Mouse (Mus musculus): ENCODE measurements at regions not wholly inside any gene's neighbourhood (a gene's known extent, or its start where the extent isn't known, plus 50 kb on each side); places are given as distances from the start of the nearest gene placed in this dataset.
"Not testable (repeated sequence)": the region's sequence is repeated elsewhere in the genome, so short reads cannot be mapped to it uniquely, and the experiment has no call there.

DNA sequence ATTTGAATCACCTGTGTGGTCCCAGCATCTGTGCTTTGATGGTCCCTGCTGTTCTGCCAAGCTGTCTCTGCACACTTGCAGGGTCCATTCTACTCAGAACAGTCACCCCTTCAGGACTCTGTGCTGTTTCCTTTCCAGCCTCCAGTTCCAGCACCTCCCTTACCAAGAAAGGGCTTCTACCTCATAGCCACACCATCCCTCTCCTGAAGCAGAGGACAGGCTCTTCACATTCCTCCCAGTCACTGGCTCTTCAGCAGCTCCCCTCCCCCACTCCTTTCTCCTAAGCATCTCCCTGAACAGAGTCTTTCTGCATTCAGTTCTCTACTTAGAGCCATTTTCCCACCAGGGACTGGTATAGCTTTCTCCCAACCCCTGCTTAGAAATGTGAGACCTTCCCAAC, 128.4 kb downstream of the Dad1 start:
- H3K4me1 ChIP-seq (ENCODE audit: control insufficient read depth, insufficient read depth, low read length) = peaks cover 8% of the 10 kb centered on the region
- no peak overlapping the region for H3K27ac ChIP-seq (ENCODE audit: insufficient read depth, low read length)
- no peak overlapping the region for H3K4me3 ChIP-seq (ENCODE audit: insufficient read depth, low read length)
- TF ChIP-seq CTCF (IDR thresholded peaks at IDR 0.05; ENCODE audit: borderline replicate concordance, insufficient read depth, low read length) (no peak), POLR2A (IDR thresholded peaks at IDR 0.05; ENCODE audit: low read depth, low read length) (no peak)

DNA sequence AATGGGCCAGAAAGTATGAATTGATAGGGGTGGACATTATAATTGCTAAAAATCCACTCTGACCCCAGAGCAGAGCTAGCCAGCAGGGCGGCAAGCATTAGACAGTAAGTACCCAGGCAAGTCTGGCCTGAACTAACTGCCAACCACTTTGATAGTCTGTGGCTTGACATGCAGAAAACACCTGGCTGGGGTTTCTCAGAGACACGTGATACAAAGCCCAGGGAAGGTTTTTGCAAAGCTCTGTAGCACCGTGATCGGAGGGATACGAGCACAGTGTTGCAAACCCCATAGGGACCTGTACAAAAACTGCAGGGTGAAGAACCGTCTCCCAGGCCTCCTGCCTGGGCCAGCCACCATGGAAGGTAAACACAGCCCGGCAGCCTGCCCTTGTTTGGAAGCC, 131.9 kb downstream of the Dad1 start:
- H3K4me3 ChIP-seq (ENCODE audit: insufficient read depth, low read length) = no peak overlapping the region
- no peak overlapping the region for H3K27ac ChIP-seq (ENCODE audit: insufficient read depth, low read length)
- peaks cover 1% of the 10 kb centered on the region; the same call in 1 of the 2 replicates for H3K4me1 ChIP-seq (ENCODE audit: control insufficient read depth, insufficient read depth, low read length)
- TF ChIP-seq CTCF (IDR thresholded peaks at IDR 0.05; ENCODE audit: borderline replicate concordance, insufficient read depth, low read length) (no peak), POLR2A (IDR thresholded peaks at IDR 0.05; ENCODE audit: low read depth, low read length) (no peak)

- no peak overlapping the region for H3K27ac ChIP-seq (ENCODE audit: insufficient read depth, low read length)
- H3K4me3 ChIP-seq (ENCODE audit: insufficient read depth, low read length) = no peak overlapping the region
- TF ChIP-seq CTCF (IDR thresholded peaks at IDR 0.05; ENCODE audit: borderline replicate concordance, insufficient read depth, low read length) (no peak), POLR2A (IDR thresholded peaks at IDR 0.05; ENCODE audit: low read depth, low read length) (no peak)
- H3K4me1 ChIP-seq (ENCODE audit: control insufficient read depth, insufficient read depth, low read length) = no peaks in the 10 kb centered on the region; the same call in 1 of the 2 replicates
These were observed 132.6 kb downstream of the Dad1 start for GRCm38 (mm10) chr14:54121340-54121739.

GRCm38 (mm10) chr14:54120194-54120593, 133.7 kb downstream of the Dad1 start:
- Histone ChIP-seq H3K27ac (ENCODE audit: insufficient read depth, low read length) (no peak overlapping the region), H3K4me3 (ENCODE audit: insufficient read depth, low read length) (no peak overlapping the region), H3K4me1 (ENCODE audit: control insufficient read depth, insufficient read depth, low read length) (no peaks in the 10 kb centered on the region; the same call in 1 of the 2 replicates)
- TF ChIP-seq POLR2A (IDR thresholded peaks at IDR 0.05; ENCODE audit: low read depth, low read length) = no peak
- no peak for TF ChIP-seq CTCF (IDR thresholded peaks at IDR 0.05; ENCODE audit: borderline replicate concordance, insufficient read depth, low read length)

- H3K4me3 ChIP-seq (ENCODE audit: insufficient read depth, low read length); H3K4me1 ChIP-seq (ENCODE audit: control insufficient read depth, insufficient read depth, low read length); H3K27ac ChIP-seq (ENCODE audit: insufficient read depth, low read length): not testable (repeated sequence)
These were observed 136.3 kb downstream of the Dad1 start for GRCm38 (mm10) chr14:54117607-54118006.

- H3K4me1 ChIP-seq (ENCODE audit: control insufficient read depth, insufficient read depth, low read length) = peaks cover 9% of the 10 kb centered on the region
- TF ChIP-seq POLR2A (IDR thresholded peaks at IDR 0.05; ENCODE audit: low read depth, low read length) (no peak), CTCF (IDR thresholded peaks at IDR 0.05; ENCODE audit: borderline replicate concordance, insufficient read depth, low read length) (no peak)
- H3K27ac ChIP-seq (ENCODE audit: insufficient read depth, low read length) = no peak overlapping the region
- no peak overlapping the region for H3K4me3 ChIP-seq (ENCODE audit: insufficient read depth, low read length)
These were observed 140.7 kb downstream of the Dad1 start for GRCm38 (mm10) chr14:54113216-54113615.

DNA sequence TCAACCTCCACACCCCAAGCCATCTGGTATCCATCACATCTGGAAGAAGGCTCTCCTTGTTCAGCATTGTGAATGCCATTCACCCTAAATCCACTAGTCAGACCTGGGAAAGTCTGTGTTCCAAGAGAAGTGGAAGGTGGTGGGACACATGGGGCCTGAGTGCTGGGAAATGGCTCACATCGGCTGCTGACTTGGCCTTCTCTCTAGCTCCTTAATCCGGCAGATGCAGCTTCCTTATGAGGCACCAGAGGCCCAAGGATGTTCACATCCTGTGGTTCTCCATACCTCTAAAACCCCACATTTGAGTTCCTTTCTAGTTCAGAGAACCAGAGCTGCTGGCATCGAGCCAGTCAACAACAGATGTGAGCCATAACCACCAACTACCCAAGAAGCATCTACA, 142.9 kb downstream of the Dad1 start:
- no peak overlapping the region for H3K27ac ChIP-seq (ENCODE audit: insufficient read depth, low read length)
- peaks cover 15% of the 10 kb centered on the region for H3K4me1 ChIP-seq (ENCODE audit: control insufficient read depth, insufficient read depth, low read length)
- no peak overlapping the region for H3K4me3 ChIP-seq (ENCODE audit: insufficient read depth, low read length)

GRCm38 (mm10) chr14:54109129-54109528, 144.8 kb downstream of the Dad1 start:
- H3K4me1 ChIP-seq (ENCODE audit: control insufficient read depth, insufficient read depth, low read length) = peaks cover 15% of the 10 kb centered on the region
- H3K4me3 ChIP-seq (ENCODE audit: insufficient read depth, low read length) = no peak overlapping the region
- no peak overlapping the region for H3K27ac ChIP-seq (ENCODE audit: insufficient read depth, low read length)
- TF ChIP-seq POLR2A (IDR thresholded peaks at IDR 0.05; ENCODE audit: low read depth, low read length) (no peak), CTCF (IDR thresholded peaks at IDR 0.05; ENCODE audit: borderline replicate concordance, insufficient read depth, low read length) (no peak)

More for the DNA sequence above, 142.9 kb downstream of the Dad1 start:
- TF ChIP-seq CTCF (IDR thresholded peaks at IDR 0.05; ENCODE audit: borderline replicate concordance, insufficient read depth, low read length) (no peak), POLR2A (IDR thresholded peaks at IDR 0.05; ENCODE audit: low read depth, low read length) (no peak)

GRCm38 (mm10) chr14:54108311-54109074, 145.4 kb downstream of the Dad1 start:
- Histone ChIP-seq H3K4me3 (ENCODE audit: insufficient read depth, low read length) (no peak overlapping the region), H3K4me1 (ENCODE audit: control insufficient read depth, insufficient read depth, low read length) (peaks cover 15% of the 10 kb centered on the region), H3K27ac (ENCODE audit: insufficient read depth, low read length) (no peak overlapping the region)
- TF ChIP-seq POLR2A (IDR thresholded peaks at IDR 0.05; ENCODE audit: low read depth, low read length) = no peak
- no peak for TF ChIP-seq CTCF (IDR thresholded peaks at IDR 0.05; ENCODE audit: borderline replicate concordance, insufficient read depth, low read length)

DNA sequence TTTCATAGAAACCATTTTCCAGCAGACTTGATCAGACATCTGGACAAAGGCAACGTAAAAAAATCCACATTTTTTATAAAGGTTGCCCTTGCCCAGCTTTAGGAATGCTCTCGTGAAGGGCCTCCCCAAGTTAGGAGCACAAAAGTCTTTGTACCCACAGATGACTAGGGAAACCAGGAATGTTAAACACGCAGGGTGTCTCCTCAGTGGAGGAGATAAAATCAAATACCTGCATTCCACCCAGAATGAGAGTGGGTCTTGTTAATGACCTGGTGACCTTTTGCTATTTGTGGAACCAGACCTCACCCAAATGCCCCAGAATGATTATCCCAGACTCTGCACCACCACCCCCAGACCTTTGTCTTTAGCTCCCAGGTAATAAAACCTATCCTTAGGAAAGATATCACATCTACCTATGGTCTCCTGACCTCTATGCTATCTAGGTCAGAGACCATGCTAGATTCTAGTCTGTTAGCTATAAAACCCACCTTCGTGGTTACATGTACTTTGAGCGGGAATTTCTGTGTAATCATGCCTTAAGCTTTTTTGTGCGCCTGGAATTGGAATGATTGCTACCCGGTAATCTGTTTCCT, 146.6 kb downstream of the Dad1 start:
- TF ChIP-seq CTCF (IDR thresholded peaks at IDR 0.05; ENCODE audit: borderline replicate concordance, insufficient read depth, low read length) (no peak), POLR2A (IDR thresholded peaks at IDR 0.05; ENCODE audit: low read depth, low read length) (no peak)

More for the DNA sequence above, 146.6 kb downstream of the Dad1 start:
- Histone ChIP-seq H3K27ac (ENCODE audit: insufficient read depth, low read length) (no peak overlapping the region), H3K4me1 (ENCODE audit: control insufficient read depth, insufficient read depth, low read length) (peaks cover 15% of the 10 kb centered on the region), H3K4me3 (ENCODE audit: insufficient read depth, low read length) (no peak overlapping the region)
